Mouse (Mus musculus): ENCODE measurements at regions not wholly inside any gene's neighbourhood (a gene's known extent, or its start where the extent isn't known, plus 50 kb on each side); places are given as distances from the start of the nearest gene placed in this dataset.
"Not testable (repeated sequence)": the region's sequence is repeated elsewhere in the genome, so short reads cannot be mapped to it uniquely, and the experiment has no call there.

DNA sequence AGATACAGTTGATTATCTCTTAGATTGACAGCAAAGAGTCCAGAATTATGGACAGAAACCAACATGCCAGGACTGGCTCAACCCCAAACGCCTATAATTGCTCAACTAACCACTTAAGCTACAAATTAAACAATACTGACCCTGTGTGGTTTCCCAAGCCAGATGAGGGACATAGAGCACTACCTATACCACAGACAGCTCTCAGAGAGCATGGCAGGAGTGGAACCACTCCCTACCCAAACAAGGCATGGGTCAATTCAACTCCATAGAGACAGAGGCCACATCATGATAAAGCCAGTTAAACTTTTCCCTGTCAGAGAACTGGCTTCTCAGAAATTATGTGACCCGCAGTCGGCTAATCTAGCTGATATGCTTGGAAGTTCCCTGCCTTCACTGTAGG lies 490.7 kb upstream of the Tbl1xr1 start:
- no peak for DNase-seq (ENCODE audit: inconsistent age in 2 of 2, low spot score in 1 of 2)

DNA sequence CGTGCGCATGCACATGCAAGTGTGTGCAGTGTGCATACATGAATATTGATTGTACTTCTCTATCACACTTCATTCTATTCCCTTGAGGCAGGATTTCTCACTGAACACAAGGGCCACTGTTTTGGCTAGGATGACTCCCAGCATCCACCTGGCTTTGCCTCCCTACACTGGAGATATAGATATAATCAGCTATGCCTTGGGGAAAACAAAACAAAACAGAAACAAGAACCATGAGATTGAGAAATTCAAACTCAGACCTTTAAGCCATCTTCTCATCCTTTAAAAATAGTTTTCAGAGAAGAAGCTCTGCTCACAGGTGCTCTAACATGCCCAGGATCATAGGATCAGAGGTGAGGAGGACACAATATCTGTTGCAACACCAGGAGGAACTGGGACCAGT lies 469.6 kb upstream of the Tbl1xr1 start:
- no peak for DNase-seq (ENCODE audit: inconsistent age in 2 of 2, low spot score in 1 of 2)

DNA sequence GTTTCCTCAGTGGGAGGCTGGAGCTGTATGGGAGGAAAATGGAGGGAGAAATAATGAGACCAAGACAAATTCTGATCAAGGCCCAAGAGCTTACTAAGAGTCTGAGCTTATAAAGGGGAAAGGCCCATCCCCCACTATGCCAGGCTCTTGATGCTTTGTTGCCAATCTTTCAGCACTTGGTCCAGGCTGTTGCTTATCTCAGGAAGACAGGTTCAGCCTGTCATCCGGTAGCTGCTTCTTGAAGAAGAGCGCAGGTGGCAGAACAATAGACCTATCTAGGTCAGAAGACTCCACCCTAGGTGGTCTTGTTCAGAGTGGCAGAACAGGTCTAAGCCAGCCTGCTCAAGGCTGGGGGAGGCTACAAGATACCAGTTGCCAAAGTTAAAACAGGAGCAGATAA lies 466.2 kb upstream of the Tbl1xr1 start:
- DNase-seq (ENCODE audit: inconsistent age in 2 of 2, low spot score in 1 of 2) = no peak

DNA sequence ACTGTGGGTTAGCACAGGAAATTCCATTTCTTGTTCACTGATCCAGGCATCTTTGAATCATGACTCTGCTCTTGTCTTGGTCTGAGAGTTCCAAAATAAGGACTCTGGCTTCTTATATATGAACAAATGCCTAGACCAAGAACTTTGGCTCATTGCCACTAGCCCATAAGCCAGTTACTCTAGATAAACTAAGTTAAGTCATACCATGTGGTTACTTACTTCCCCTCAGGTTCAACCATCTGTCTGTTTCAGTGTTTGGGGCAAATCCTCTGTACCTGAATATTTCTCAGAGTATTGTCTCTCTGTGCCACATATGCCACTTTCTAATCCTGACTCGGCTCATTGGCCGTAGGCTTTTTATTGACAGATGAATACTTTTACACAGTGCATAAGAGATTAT lies 454.7 kb upstream of the Tbl1xr1 start:
- DNase-seq (ENCODE audit: inconsistent age in 2 of 2, low spot score in 1 of 2) = no peak

DNA sequence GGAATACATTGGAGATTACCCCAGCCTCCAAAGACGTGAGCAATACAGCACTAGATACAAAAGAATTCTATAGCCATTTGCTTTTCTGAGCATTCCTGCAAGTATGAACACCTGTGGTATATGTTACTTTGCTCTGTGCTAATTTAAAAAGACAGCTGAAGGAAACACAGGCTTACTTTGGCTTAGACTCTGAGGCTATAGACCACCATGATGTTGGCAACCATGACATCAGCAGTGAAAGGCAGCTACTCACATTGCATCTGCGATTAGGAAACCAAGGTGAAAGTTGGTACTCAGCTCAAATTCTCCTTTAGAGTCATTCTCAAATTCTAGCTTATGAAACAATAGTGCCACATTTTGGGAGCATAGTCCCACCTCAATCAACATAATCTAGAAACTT lies 451.4 kb upstream of the Tbl1xr1 start:
- no peak for DNase-seq (ENCODE audit: inconsistent age in 2 of 2, low spot score in 1 of 2)

DNA sequence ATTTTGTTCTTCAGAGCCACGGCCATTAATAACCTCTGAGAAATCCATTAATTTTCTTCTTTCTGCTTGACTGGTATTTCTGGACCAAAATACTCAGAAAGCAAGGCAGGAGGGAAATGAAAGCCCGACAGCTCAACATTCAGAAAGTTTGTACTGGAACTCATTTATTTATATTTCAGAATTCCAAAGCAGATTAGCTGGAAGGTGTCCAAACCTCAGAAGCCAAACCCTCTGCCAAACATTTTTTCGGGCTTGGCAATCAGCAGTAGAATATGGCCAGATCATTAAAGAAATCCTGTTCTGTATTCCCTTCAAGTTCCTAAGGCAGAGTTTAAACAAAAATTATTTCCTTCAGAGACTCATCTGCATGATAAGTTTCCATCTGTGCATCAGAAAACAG lies 450.4 kb upstream of the Tbl1xr1 start:
- peak; percentile 42 to 76 for DNase-seq (ENCODE audit: inconsistent age in 2 of 2, low spot score in 1 of 2)

DNA sequence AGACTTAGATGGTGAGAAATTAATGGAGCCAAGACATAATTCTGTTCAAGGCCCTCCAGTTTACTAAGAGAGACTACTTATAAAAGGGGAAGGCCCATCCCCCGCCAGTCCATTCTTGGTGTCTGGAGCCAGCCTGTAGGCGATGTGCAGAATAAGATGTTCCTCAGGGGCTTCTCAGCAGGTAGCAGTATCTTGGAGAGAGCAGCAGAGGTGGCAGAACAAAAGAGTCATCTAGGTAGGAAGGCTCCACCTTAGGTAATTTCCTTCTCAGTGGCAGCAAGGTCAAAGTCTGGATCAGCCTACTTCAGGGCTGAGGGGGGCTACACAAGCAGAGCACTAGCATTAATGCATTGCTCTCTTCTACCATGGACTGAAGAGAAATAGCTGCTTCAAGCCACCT lies 449.4 kb upstream of the Tbl1xr1 start:
- DNase-seq (ENCODE audit: inconsistent age in 2 of 2, low spot score in 1 of 2) = not testable (repeated sequence)

DNA sequence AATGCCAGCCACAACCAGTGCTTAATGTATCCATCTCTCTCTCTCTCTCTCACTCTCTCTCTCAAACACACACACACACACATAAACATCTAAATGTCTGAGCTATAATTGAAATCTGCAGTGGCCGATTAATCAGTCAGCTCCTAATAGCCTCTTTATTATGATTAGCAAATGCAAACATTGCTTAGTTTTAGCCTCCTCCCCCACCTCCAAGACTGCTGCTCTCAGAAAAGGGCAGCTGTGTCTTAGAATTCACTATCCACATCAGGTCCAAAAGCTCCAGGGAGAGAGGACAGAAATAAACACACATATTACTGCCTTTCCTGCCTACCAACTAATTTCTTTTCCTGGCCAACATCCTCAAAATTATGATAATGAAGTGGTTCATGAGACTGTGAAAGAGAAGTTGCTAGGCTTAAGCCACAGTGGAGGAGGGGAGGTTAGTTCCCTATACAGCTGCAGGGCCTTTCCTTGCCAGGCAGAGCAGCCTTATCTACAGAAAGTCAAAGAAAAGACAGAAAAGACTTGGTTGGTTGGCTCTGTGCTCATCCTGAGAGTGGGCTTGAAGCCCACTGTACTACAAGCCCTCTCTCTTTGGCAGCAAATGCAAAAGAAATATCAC lies 442.7 kb upstream of the Tbl1xr1 start:
- no peak for DNase-seq (ENCODE audit: inconsistent age in 2 of 2, low spot score in 1 of 2)

DNA sequence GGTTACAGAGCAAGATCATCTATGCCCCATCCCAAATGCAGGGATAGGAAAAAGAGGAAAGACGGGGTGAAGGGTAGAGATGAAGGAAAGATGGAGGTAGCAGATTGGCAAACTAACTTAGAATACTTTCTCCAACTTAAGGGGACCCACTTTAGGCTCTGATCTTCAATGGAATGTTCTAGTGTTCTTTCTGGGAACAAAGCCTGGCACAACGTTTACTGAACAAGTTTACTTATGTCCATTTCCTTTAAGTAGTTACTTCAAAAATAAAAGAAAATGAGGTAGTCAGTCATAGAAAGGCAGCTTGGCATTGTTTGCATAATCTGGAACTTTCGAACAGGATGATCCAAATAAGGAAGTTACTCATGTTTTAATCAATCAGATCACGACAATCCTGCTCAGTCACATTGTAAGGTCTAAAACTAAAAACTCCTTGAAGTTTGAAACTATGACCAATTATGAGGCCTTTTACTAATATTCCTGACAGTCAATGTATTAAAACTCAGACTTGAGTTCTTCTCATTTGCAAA lies 441.7 kb upstream of the Tbl1xr1 start:
- DNase-seq (ENCODE audit: inconsistent age in 2 of 2, low spot score in 1 of 2) = no peak

DNA sequence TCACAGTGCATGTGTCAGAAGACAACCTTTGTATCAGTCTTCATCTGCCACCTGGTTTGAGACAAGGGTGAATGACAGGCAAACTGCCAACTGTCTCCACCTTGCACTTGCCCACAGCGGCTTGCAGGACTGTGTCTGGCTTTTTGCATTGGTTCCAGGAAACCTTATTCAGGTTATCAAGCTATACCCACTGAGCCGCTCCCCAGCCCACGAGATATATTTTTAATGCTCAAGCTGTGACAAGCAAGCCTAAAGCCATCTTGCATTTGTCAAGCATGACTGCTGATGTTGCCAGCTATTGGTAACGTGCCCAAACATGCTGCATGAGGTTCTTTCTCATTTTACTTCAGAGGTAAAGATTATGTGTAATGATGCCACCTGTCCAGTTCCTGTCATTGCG lies 437.6 kb upstream of the Tbl1xr1 start:
- no peak for DNase-seq (ENCODE audit: inconsistent age in 2 of 2, low spot score in 1 of 2)

DNA sequence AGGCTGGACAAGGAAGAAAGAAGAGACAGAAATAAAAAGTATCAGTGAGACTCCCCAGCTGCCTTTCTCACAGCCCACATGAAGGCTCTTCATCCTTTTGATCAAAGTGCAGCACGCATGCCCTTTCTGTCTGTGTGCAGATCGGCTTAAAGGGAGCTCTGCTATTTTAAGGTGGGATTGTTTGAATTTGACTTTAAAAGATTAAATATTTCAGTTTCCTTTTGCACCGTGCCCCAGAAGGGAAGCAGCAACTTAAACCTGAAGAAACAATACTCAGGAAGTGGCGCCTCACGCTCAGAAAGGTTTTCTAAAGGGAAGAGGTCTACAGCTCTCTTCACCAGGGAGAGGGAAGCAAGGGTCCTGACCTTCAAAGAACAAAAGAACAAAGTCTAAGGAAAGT lies 436.9 kb upstream of the Tbl1xr1 start:
- peak in 1 of 2 experiments; percentile 27 for DNase-seq (ENCODE audit: inconsistent age in 2 of 2, low spot score in 1 of 2)

DNA sequence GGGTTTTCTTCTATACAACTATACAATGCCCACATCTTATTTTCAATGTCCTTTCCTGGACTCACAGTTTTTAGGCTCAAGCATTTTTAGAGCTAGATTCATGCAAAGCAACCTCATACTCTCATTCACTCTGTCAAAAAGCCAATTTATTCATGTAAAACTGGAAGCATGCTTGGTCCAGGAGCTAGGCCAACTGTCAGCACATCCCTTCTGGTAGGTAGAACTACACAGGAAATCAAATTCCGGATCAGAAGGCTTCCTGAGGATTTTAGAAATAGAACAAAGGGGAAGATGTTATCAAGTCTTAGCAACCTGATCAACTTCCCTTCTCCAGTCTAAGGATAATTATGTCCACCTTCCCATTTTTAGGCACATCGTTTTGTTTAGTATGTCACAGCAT lies 432.4 kb upstream of the Tbl1xr1 start:
- peak in 1 of 2 experiments; percentile 38 for DNase-seq (ENCODE audit: inconsistent age in 2 of 2, low spot score in 1 of 2)

DNA sequence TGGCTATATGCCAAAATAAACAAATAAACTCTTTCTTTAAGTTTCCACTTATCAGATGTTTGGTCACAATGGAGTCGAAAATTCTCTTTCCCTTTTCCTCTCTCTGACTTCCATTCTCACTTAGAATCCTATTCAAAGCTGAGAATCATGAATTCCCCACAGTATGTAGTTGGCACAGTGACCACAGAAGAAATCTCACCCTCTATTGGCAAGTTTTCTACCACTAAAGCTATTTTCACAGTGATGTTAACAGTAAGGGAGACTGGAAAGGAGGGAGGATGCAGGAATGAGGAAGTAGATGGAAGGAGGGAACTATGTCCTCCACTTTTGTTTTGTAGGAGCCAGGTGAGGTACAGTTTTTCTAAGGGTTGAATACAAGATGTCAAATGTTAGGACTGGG lies 431.2 kb upstream of the Tbl1xr1 start:
- no peak for DNase-seq (ENCODE audit: inconsistent age in 2 of 2, low spot score in 1 of 2)

DNA sequence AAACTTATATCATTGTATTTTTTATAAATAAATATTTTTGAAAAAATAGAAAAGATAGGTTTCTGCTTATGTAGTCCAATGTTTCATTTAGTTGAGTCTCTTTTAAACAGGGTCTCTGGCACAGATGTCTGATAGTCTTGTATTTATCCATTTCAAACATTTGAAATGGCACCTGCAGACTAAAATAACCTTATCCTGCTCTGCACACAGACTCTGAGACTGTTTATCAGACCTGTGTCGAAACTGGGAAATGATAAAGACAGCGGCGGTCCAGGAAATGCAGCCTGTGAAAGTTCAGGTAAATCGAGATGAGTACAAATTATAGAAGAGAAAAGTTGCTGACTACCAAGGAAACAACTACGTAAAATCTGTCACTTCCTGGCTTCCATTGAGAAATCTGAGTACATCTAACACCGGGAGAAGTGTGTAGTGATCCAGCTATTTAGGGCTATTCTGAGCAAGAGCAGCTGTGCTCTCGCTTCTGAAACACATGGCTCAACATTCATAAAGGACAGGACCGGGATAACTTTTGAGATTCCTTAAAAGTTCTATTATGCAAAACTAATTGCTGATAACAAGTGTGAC lies 426.5 kb upstream of the Tbl1xr1 start:
- DNase-seq (ENCODE audit: inconsistent age in 2 of 2, low spot score in 1 of 2) = no peak

DNA sequence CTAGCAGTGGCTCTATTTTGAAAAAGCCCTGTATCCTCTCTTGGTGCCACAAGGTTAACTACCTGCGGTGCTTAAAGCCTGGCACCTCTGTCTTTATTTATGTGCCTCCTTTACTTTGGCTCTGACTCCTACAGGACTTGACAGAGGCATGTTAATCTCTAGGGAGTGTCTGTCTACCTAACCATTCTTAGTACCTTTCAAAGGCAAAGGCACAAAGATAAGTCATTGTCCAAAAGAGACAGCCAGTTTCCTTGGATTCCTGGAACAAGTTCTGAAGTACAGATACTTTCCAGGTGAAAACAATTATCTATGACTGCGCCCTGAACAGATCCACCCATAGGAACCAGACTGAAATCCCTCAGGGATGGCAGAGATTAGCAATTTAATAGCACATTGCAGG lies 421.2 kb upstream of the Tbl1xr1 start:
- no peak for DNase-seq (ENCODE audit: inconsistent age in 2 of 2, low spot score in 1 of 2)

DNA sequence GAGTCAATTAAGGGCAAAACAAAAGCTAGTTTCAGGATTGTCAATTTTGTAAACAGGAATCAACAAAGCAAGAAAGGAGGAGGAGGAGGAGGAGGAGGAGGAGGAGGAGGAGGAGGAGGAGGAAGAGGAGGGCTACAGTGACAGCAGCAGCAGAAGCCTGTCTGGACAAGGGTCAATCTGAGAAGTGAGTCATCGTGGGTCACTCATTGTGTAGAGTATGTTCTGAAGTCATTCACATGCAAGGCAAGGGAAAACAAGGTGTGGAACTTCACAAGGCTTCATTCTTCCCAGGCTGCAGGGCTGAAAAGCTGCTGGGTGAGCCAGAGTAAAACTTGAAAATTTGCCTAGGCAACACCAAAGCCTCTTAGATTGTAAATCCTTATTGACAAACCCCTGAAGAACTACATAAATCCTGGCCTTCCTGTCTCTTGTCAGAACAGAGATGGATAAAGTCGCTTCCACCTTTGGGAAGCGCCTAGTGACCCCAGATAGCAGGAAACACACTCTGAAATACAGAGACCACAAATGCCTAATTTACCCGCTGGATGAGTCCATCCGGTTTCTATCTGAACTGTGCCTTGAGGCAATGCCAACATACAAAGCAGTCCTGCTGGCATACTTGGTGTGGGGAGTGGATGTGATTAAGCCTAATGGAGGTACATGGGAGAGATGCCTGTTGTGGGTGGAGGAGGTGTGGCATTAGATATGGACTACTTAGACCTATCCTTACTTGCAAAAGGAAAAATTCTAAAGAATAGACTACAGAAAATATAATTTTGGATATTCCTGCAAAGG lies 408.9 kb upstream of the Tbl1xr1 start:
- DNase-seq (ENCODE audit: inconsistent age in 2 of 2, low spot score in 1 of 2) = peak; percentile 4 to 58

DNA sequence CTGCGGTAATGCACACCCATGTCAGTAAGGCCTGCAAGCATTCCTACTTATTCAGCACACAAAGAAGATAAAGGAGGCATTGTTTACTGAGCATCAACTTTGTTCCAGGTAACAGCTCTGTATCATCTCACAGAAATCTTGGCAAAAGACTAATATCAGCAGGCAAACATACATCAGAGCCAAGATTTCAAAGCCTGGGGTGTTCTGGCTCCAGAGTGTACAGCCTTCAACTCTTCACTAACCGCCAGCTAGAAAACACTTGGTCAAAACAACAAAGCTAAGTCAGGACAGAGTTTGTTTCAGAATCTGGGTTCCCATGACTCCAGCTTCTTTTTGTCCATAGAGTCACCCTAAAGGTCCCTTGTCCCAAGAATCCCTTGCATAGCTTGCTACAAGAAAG lies 404.6 kb upstream of the Tbl1xr1 start:
- no peak for DNase-seq (ENCODE audit: inconsistent age in 2 of 2, low spot score in 1 of 2)

DNA sequence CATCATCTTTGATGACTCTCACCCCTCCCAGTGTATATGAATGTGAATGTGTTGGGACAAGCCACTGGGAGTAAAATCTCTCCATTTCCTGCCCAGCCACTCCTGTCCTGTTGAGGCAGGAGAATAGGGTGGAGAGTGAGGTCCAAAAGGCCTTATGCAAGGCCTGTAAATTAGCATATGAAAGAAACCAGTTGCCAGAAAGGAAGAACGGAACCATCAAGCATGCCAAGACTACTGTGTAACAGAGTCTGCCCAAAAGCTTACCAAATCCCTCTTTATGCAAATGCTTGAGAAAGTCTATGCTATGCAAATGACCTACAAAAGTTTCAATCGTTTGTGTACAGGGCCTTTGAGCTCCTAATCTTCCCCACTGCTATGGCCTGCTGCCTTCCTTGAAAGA lies 404.0 kb upstream of the Tbl1xr1 start:
- DNase-seq (ENCODE audit: inconsistent age in 2 of 2, low spot score in 1 of 2) = no peak

DNA sequence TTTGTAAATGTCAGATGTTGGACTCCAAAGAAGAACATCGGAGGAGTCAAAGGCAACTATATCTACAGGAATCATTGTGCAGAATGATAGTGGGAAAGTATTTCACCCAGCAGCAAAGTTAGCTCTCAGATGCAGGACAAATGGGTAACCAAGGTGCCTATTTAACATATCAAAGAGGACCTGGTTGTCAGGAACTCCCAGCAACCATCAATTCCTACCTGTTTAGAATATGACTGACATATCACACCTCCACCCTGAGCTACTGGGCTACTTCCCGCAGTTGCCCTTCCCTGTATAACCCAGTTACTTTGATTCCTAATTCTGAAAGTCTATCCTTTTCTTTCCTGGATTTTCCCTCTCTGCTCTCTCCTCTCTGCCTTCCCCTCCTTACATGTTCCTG lies 403.0 kb upstream of the Tbl1xr1 start:
- DNase-seq (ENCODE audit: inconsistent age in 2 of 2, low spot score in 1 of 2) = no peak

DNA sequence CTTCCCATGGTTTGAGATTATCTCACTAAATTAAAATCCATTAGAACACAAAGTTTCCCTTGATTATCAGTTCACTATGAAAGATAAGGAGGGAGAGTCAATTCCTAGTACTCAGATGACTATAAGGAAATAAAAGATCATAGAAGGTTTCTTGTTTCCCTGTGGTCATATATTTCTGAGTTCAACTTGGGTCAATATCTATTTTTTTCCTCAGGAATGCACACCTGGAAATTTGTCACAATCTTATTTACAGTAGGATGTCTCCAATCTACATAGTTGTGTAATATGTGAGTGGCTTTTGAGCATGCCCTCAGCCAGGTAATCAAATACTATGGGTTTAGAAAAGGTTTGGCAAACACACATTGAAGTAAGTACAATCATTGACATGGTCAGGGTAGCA lies 398.2 kb upstream of the Tbl1xr1 start:
- DNase-seq (ENCODE audit: inconsistent age in 2 of 2, low spot score in 1 of 2) = no peak

DNA sequence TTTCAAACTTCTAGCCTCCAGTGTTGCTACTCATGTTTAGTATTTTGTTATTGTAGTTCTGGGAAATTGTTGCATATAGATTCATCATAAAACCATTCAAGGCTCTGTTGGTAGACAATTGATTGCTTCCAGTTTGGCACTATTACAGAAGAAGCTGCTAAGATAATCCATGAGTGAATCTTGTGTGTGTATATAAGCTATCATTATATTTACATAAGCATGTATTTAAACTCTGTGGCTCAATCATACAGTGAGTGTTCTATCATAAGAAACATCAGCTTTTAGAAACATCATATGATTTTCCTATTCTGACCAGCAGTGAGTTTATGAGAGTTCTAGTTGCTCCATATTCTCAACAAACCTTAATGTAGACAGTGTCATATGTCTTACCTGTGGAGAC lies 397.7 kb upstream of the Tbl1xr1 start:
- DNase-seq (ENCODE audit: inconsistent age in 2 of 2, low spot score in 1 of 2) = no peak

DNA sequence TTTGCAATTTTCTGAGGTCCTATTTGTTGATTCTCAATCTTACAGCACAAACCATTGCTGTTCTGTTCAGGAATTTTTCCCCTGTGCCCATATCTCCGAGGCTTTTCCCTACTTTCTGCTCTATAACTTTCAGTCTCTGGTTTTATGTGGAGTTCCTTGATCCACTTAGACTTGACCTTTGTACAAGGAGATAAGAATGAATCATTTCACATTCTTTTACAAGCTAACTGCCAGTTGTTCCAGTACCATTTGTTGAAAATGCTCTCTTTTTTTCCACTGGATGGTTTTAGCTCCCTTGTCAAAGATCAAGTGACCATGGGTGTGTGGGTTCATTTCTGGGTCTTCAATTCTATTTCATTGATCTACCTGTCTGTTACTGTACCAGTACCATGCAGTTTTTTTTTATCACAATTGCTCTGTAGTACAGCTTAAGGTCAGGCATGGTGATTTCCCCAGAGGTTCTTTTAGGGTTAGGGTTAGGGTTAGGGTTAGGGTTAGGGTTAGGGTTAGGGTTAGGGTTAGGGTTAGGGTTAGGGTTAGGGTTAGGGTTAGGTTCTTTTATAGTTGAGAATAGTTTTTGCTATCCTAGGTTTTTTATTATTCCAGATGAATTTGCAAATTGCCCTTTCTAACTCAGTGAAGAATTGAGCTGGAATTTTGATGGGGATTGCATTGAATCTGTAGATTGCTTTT lies 378.3 kb upstream of the Tbl1xr1 start:
- peak in 1 of 2 experiments; percentile 55 for DNase-seq (ENCODE audit: inconsistent age in 2 of 2, low spot score in 1 of 2)
